Mouse (Mus musculus): ENCODE measurements around the gene Slc35a2.

The Slc35a2 gene

GRCm38 (mm10) chrX:7883841-7884567 is at the start of gene Slc35a2:
Gene Slc35a2, plus strand, starts transcription at chrX:7884028.
- peak; percentile 76 for DNase-seq (ENCODE audit: low spot score)

GRCm38 (mm10) chrX:7837146-7837545 is 46.7 kb upstream of the Slc35a2 start:
- no peak for DNase-seq (ENCODE audit: low spot score)

DNA sequence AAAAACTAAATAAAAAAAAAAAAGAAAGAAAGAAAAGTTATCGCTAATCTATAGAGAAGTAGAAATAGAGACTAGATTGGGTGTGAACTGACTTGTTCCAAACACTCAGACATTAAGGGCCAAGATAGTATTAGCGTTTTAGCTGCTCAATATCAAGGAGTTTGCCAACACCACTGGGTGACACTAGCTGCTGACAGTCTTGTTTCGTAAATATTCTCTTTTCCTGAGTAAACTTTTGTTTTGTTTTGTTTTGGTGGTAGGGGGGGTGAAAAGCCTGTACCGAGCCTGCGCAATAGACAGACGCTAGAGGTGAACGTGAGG is 43.0 kb upstream of the Slc35a2 start:
- no peak for DNase-seq (ENCODE audit: low spot score)

DNA sequence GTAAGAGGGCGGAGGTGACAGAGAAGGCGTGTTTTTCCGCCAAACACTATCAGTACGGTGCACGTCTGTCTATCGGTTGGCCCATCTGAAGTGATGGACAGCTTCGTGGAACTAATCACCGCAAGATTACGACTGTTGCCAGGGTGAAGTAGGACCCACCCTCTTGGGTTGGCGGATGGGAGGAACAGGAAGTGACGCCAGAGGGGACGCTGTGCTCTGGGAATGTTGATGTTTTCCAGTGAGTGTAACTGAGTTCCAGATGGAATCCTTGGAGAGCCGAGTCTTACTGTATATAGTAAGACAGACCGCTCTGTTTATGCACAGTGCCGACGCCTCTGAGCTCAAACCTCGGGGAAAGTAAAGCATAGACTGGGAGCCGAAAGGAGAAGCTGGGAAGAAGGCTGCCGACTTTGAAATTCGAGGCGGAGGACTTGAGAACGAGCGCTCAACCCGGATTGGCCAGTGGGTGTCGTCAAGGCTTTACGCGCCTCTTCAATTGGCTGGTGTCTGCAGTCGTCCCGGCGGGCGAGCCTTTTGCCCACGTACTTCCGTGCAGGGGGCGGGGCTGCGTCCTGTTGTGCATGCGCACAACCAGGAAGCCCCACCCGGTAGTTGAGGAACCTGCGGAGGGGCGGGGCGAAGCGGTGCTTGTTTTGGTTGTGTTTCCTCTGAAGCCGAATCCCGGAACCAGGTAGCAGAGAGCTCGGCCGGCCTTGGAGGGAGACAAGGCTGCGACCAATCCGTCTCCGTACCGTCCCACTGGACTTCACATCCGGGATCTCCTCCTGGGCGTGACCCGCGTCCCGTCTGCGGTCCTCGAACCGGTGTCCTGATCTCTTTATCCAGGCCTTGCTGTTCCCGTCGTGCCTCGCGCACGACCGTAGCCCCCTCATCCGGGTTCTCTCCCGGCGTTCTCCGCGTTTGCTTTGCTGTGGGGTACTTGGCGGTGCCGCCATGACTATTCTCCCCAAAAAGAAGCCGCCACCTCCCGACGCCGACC is 42.4 kb upstream of the Slc35a2 start, which contains the start of gene Otud5:
TSS of gene Otud5 (plus strand) at position 202 of the 1,000 bp plus-strand sequence.
- peak; percentile 91 for DNase-seq (ENCODE audit: low spot score)

GRCm38 (mm10) chrX:7842318-7842717 is 41.5 kb upstream of the Slc35a2 start:
- peak; percentile 20 for DNase-seq (ENCODE audit: low spot score)

- no peak for DNase-seq (ENCODE audit: low spot score)
These were observed 36.0 kb upstream of the Slc35a2 start for GRCm38 (mm10) chrX:7847845-7848244.

DNA sequence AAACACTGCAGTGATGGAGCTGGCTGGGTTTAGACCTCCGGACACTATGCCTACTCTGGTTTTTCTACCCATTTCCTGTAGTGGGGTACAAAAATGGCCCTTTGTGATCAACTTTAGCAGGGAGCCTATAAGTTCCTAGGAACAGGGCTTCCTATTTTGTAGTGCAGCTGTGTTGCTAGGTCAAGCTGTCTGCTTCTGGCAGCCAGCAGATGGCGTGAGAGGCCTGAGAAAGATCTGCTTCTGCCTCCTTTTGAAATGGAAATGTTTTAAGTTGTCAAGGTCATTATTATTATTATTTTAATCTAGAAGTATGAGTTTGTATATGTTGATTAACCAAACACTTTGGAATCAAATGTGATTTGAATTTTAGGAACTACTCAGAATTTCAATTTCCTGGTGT is 29.2 kb upstream of the Slc35a2 start:
- DNase-seq (ENCODE audit: low spot score) = peak; percentile 12

GRCm38 (mm10) chrX:7859191-7859753 is 24.6 kb upstream of the Slc35a2 start:
- DNase-seq (ENCODE audit: low spot score) = no peak

DNA sequence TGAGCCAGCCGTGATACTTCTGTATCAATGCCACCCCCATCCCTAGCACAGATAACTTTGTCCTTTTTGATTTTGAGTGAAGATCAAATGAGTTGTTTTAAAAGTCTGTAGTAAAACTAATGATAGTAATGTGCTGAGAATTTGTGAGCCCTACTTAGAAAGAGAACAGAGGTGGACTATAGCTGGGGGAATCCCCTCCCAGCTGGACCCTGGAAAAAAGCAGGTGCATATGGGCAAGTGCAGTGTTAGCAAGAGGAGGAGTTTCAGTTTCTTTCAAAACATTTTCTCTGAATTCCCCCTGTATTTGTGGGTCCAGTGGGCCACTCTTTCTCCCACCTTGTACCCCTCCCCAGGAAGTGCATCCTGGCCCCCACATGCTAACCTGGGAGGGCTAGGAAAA is 20.6 kb upstream of the Slc35a2 start:
- no peak for DNase-seq (ENCODE audit: low spot score)

GRCm38 (mm10) chrX:7864551-7864950 is 19.3 kb upstream of the Slc35a2 start:
- DNase-seq (ENCODE audit: low spot score) = no peak

DNA sequence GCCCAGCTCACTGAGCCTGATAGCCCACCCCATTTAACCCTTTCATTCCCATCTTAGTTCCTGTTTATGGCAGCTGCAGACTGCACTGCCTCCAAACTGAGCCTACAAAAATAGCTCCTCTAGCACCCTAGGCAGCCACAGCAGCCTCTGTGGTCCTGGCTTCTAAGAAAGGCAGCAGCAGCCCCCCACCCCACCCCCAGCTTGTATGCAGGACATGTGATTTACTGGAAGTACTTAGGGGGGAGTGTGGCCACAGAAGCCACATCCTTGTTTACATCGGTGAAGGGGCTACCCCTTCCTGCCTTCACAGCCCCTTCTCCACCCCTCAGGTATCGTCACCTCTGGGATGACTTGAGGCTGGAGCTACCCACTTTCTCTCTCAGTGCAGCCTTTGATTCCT is 18.5 kb upstream of the Slc35a2 start:
- no peak for DNase-seq (ENCODE audit: low spot score)

DNA sequence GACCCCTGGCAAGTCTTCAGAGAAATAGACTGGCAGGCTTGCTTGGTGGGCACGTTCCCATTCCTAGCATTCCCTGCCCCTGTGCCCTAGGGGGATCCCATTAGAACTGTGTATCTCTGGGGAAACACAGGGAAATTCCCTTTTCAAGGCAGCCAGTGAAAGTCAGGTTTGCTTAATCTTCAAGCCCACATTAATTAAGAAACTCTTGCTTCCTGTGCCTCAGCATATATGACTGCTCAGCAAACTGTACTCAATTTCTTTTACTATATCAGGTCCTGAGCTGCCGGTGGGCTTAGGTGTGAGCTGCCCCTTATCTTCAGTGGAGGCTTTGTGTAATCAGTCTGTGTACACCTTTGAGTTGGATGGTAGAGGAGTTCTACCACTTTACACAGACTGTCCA is 18.0 kb upstream of the Slc35a2 start:
- no peak for DNase-seq (ENCODE audit: low spot score)

GRCm38 (mm10) chrX:7867141-7867540 is 16.7 kb upstream of the Slc35a2 start:
- no peak for DNase-seq (ENCODE audit: low spot score)

GRCm38 (mm10) chrX:7868506-7868905 is 15.3 kb upstream of the Slc35a2 start:
- no peak for DNase-seq (ENCODE audit: low spot score)

- DNase-seq (ENCODE audit: low spot score) = no peak
These were observed 14.0 kb upstream of the Slc35a2 start for GRCm38 (mm10) chrX:7869826-7870225.

GRCm38 (mm10) chrX:7878007-7878419 is 5.8 kb upstream of the Slc35a2 start, which contains the start of gene Pim2:
Gene Pim2, plus strand, starts transcription at chrX:7878262.
- DNase-seq (ENCODE audit: low spot score) = peak; percentile 77

GRCm38 (mm10) chrX:7878495-7878894 is 5.3 kb upstream of the Slc35a2 start:
- peak; percentile 22 for DNase-seq (ENCODE audit: low spot score)

DNA sequence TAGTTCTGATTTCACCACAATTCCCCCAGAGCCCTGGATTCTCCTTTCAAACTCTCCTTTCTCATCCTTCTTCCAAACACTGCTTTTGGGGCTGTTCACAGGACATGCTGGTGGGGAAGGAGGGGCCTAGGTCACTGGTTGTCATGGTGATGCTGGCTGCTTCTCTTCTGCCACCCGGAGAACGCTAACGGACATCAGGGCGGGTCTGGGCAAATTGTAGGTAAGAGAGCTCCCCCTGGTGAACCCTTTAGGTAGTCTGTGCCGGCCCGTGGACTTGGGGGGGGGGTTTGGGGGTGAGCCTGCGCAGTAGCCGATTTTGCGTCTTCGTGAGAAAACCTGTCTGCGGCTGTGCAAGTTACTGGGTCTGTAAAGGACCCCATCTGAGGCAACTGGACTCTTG is 4.0 kb upstream of the Slc35a2 start:
- DNase-seq (ENCODE audit: low spot score) = peak; percentile 45

- DNase-seq (ENCODE audit: low spot score) = no peak
These were observed 14.4 kb downstream of the Slc35a2 start for GRCm38 (mm10) chrX:7898211-7898610.

DNA sequence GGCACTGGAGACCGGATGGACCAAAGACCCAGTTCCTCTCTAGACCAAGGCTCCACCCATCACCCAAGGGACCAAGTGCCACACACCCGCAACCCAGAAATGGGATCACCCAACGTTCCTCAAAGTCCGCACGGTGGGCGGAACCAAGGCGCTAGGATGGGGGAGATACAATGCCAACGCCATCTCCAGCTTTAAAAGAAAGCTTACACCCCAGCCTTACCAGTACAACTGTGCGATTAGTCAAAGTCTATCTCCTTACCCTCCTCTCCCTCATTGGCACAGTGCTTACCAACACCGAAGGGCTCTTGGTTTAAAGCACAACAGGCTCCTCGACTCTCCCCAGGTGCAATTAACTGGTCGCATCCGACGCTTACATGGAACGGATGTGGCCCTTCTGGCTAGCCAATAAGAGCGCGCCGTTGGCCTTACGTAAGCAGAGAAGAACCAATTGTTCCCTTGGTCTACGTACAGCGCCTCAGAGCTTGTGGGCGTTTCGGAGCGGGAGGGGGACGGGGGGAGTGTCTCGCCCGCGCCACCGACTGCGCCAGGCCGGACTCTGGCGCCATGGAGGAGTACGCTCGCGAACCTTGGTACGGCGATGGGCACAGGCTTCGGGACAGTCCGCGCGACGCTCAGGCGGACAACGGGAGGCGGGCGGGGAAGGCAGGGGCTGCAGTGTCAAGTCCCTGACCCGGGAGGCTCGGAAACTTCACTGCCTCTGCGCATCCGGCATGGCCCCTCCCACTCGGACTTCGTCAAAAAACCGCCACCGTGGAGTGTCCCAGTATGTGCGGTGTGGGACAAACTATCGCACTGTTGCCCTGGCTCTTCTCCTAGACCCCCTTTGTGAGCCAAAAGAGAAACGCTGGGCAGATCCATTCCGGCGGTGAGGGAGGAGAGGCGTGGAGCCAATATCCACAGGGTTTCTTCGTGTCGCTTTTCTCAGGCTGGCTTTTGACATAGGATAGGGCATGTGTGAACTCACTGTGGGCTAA is 15.3 kb downstream of the Slc35a2 start, which contains the start of the genes Pqbp1 and Timm17b:
TSS of gene Pqbp1 (minus strand) at position 390 of the 995 bp plus-strand sequence.
TSS of gene Timm17b (plus strand) at position 478 of the 995 bp plus-strand sequence.
- peak; percentile 80 for DNase-seq (ENCODE audit: low spot score)

DNA sequence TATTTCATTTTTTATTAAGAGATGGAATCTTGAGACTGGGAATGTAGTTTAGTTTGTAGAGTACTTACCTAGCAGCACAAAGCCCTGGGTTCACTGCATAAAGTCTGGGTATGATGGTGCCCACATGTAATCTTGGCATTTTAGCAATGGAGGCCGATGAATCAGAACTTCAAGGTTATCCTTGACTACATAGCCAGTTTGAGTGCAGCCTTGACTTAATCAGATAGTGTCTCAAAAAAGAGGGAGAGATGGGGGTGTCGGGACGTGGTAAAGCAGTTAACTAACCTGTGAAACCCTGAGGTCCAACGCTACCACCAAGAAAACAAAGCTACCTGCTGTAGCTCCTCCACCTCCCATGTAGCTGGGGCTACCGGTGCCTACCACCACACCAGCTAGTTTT is 20.6 kb downstream of the Slc35a2 start:
- DNase-seq (ENCODE audit: low spot score) = no peak

All from ovary, postnatal 36 days (tissue).